Mouse (Mus musculus) intestine, embryonic 16.5 days (tissue): ENCODE results near the gene Gm20388. TPM values are rescaled to one million over a fixed set of nuclear protein-coding genes. Genes with fewer than 3 reads are reported as not detected.

Experiments
- ATAC-seq: fragments of 200-750 bp; cut with Nextera tagmentation; 2 replicates; pipeline ENCODE4 v1.8.0; 2017; ENCODE audit warnings: moderate TSS enrichment, moderate library complexity
- H3K27ac ChIP-seq: fragments of 300-500 bp; sonication (generic); 2 replicates; pipeline ENCODE4 v1.5.1; 2014; ENCODE audit warnings: mild to moderate bottlenecking, low read length
- H3K27me3 ChIP-seq: fragments of 300-500 bp; sonication (generic); replicated peaks from 2 replicates; pipeline ENCODE4 v1.6.1; 2014; ENCODE audit warnings: low read length, control low read depth, mixed read lengths; ENCODE audit not compliant: control insufficient read depth, insufficient read depth
- H3K36me3 ChIP-seq: fragments of 300-500 bp; sonication (generic); 2 replicates; pipeline ENCODE4 v1.6.1; 2014; ENCODE audit warnings: low read length, control low read depth; ENCODE audit not compliant: control insufficient read depth, insufficient read depth
- H3K4me1 ChIP-seq: fragments of 300-500 bp; sonication (generic); 2 replicates; pipeline ENCODE4 v1.6.1; 2014; ENCODE audit warnings: low read length, control low read depth, mixed read lengths; ENCODE audit not compliant: control insufficient read depth, insufficient read depth
- H3K4me2 ChIP-seq: fragments of 300-500 bp; sonication (generic); 2 replicates; pipeline ENCODE4 v1.6.1; 2014; ENCODE audit warnings: low read depth, low read length, control low read depth
- H3K4me3 ChIP-seq: fragments of 300-500 bp; sonication (generic); 2 replicates; pipeline ENCODE4 v1.5.1; 2014; ENCODE audit warnings: mild to moderate bottlenecking, low read length
- H3K9ac ChIP-seq: fragments of 300-500 bp; sonication (generic); 2 replicates; pipeline ENCODE4 v1.6.1; 2014; ENCODE audit warnings: low read depth, low read length
- H3K9me3 ChIP-seq: fragments of 300-500 bp; sonication (generic); 2 replicates; pipeline ENCODE4 v1.6.1; 2016; ENCODE audit warnings: low read length, control low read depth; ENCODE audit not compliant: control insufficient read depth
- WGBS: fragments of 180-500 bp; shearing (Covaris S2); extraction: QIAGEN DNeasy Blood & Tissue Kit; methylation state at CpG from one replicate; pipeline ENCODE4 v1.1.7; 2014; 5-methylcytosine and 5-hydroxymethylcytosine counted together
- polyA plus RNA-seq: library from polyadenylated mRNA; unstranded; fragments of >200 nt; fragmentation: Nextera tagmentation; extraction: Ambion mirVana; gene quantifications from 2 replicates; pipeline ENCODE4 v1.2.1, GENCODE M21; 2015

Gene Gm20388
- polyA plus RNA-seq, 1 experiment from 2014 or later: 5.8 TPM

GRCm38 (mm10) chr8:121035611-121036010, 1125.0 kb downstream of the Gm20388 start:
- Histone ChIP-seq H3K27ac (no peak overlapping the region), H3K4me3 (no peak overlapping the region), H3K27me3 (no peaks in the 10 kb centered on the region), H3K9me3 (no peaks in the 10 kb centered on the region), H3K4me2 (no peak overlapping the region), H3K9ac (no peak overlapping the region), H3K4me1 (no peaks in the 10 kb centered on the region; the same call in 1 of the 2 replicates), H3K36me3 (no peaks in the 10 kb centered on the region)
- no peak; the same call in 1 of the 2 replicates for ATAC-seq
- 46% methylated on average over 8 of the region's 8 CpGs for WGBS

GRCm38 (mm10) chr8:121043719-121044440, 1133.2 kb downstream of the Gm20388 start:
- ATAC-seq: peak; percentile 61
- H3K27ac ChIP-seq: peak overlapping the region; percentile 23; the same call in 1 of the 2 replicates
- H3K36me3 ChIP-seq: no peaks in the 10 kb centered on the region
- 0 out of 2 replicates have a peak overlapping the region, but pooled peaks have one; percentile 7 for H3K4me3 ChIP-seq
- H3K4me1 ChIP-seq: peaks cover 9% of the 10 kb centered on the region
- H3K4me2 ChIP-seq: peak overlapping the region; percentile 38; the same call in 1 of the 2 replicates
- H3K27me3 ChIP-seq: no peaks in the 10 kb centered on the region
- H3K9ac ChIP-seq: no peak overlapping the region; the same call in 1 of the 2 replicates
- 21% methylated on average over 19 of the region's 19 CpGs for WGBS
- peaks cover 4% of the 10 kb centered on the region; the same call in 1 of the 2 replicates for H3K9me3 ChIP-seq

- peaks cover 4% of the 10 kb centered on the region; the same call in 1 of the 2 replicates for H3K9me3 ChIP-seq
- no peaks in the 10 kb centered on the region for H3K27me3 ChIP-seq
- 75% methylated on average over 9 of the region's 9 CpGs for WGBS
- H3K4me3 ChIP-seq: no peak overlapping the region
- no peak for ATAC-seq
- peaks cover 12% of the 10 kb centered on the region for H3K4me1 ChIP-seq
- no peak overlapping the region for H3K9ac ChIP-seq
- no peak overlapping the region for H3K4me2 ChIP-seq
- no peaks in the 10 kb centered on the region for H3K36me3 ChIP-seq
- H3K27ac ChIP-seq: no peak overlapping the region
These were observed 1136.8 kb downstream of the Gm20388 start for GRCm38 (mm10) chr8:121047441-121047840.

GRCm38 (mm10) chr8:121058081-121058480, 1147.4 kb downstream of the Gm20388 start:
- Histone ChIP-seq H3K4me1 (no peaks in the 10 kb centered on the region), H3K9me3 (no peaks in the 10 kb centered on the region), H3K9ac (no peak overlapping the region), H3K27ac (no peak overlapping the region), H3K27me3 (no peaks in the 10 kb centered on the region), H3K36me3 (peaks cover 4% of the 10 kb centered on the region; the same call in 1 of the 2 replicates), H3K4me3 (no peak overlapping the region), H3K4me2 (no peak overlapping the region)
- 67% methylated on average over 9 of the region's 9 CpGs for WGBS
- ATAC-seq: no peak

GRCm38 (mm10) chr8:121059098-121059497, 1148.5 kb downstream of the Gm20388 start:
- no peak overlapping the region for H3K27ac ChIP-seq
- peaks cover 8% of the 10 kb centered on the region; the same call in 1 of the 2 replicates for H3K36me3 ChIP-seq

GRCm38 (mm10) chr8:121062521-121062920, 1151.9 kb downstream of the Gm20388 start:
- H3K4me3 ChIP-seq: no peak overlapping the region
- no peaks in the 10 kb centered on the region for H3K9me3 ChIP-seq
- H3K4me2 ChIP-seq: no peak overlapping the region
- no peak overlapping the region for H3K9ac ChIP-seq
- 87% methylated on average over 6 of the region's 6 CpGs for WGBS
- no peak overlapping the region for H3K27ac ChIP-seq
- no peaks in the 10 kb centered on the region for H3K4me1 ChIP-seq
- H3K27me3 ChIP-seq: no peaks in the 10 kb centered on the region
- no peak for ATAC-seq
- peaks cover 8% of the 10 kb centered on the region; the same call in 1 of the 2 replicates for H3K36me3 ChIP-seq

More at GRCm38 (mm10) chr8:121059098-121059497, 1148.5 kb downstream of the Gm20388 start:
- 82% methylated on average over 7 of the region's 7 CpGs for WGBS
- no peak for ATAC-seq
- H3K4me1 ChIP-seq: no peaks in the 10 kb centered on the region
- H3K4me3 ChIP-seq: no peak overlapping the region
- no peaks in the 10 kb centered on the region for H3K9me3 ChIP-seq
- no peaks in the 10 kb centered on the region for H3K27me3 ChIP-seq
- no peak overlapping the region for H3K4me2 ChIP-seq
- no peak overlapping the region for H3K9ac ChIP-seq

- no peaks in the 10 kb centered on the region for H3K27me3 ChIP-seq
- no peak for ATAC-seq
- no peak overlapping the region for H3K9ac ChIP-seq
- H3K27ac ChIP-seq: no peak overlapping the region; the same call in 1 of the 2 replicates
- peaks cover 6% of the 10 kb centered on the region; the same call in 1 of the 2 replicates for H3K36me3 ChIP-seq
- H3K9me3 ChIP-seq: no peaks in the 10 kb centered on the region
- no peaks in the 10 kb centered on the region for H3K4me1 ChIP-seq
- H3K4me3 ChIP-seq: no peak overlapping the region
- 73% methylated on average over 13 of the region's 13 CpGs for WGBS
- H3K4me2 ChIP-seq: no peak overlapping the region
These were observed 1153.0 kb downstream of the Gm20388 start for GRCm38 (mm10) chr8:121063649-121064048.

- 5% methylated on average over 12 of the region's 12 CpGs for WGBS
- Histone ChIP-seq H3K27ac (peak overlapping the region; percentile 52; the same call in 1 of the 2 replicates), H3K4me3 (no peak overlapping the region), H3K4me1 (peaks cover 26% of the 10 kb centered on the region), H3K36me3 (no peaks in the 10 kb centered on the region), H3K27me3 (peaks cover 17% of the 10 kb centered on the region), H3K4me2 (no peak overlapping the region), H3K9ac (peak overlapping the region; percentile 44; the same call in 1 of the 2 replicates), H3K9me3 (no peaks in the 10 kb centered on the region)
- ATAC-seq: peak; percentile 30; the same call in 1 of the 2 replicates
These were observed 1160.8 kb downstream of the Gm20388 start for GRCm38 (mm10) chr8:121071454-121071853.

- ATAC-seq: no peak
These were observed 1161.9 kb downstream of the Gm20388 start for GRCm38 (mm10) chr8:121072406-121073130.

More at GRCm38 (mm10) chr8:121072406-121073130, 1161.9 kb downstream of the Gm20388 start:
- peaks cover 26% of the 10 kb centered on the region for H3K4me1 ChIP-seq
- H3K36me3 ChIP-seq: no peaks in the 10 kb centered on the region
- H3K27ac ChIP-seq: peak overlapping the region; percentile 88
- H3K9ac ChIP-seq: peak overlapping the region; percentile 74
- H3K9me3 ChIP-seq: no peaks in the 10 kb centered on the region
- H3K27me3 ChIP-seq: peaks cover 27% of the 10 kb centered on the region
- H3K4me2 ChIP-seq: peak overlapping the region; percentile 72
- WGBS: 30% methylated on average over 11 of the region's 11 CpGs
- peak overlapping the region; percentile 42 for H3K4me3 ChIP-seq
